Mouse (Mus musculus): ENCODE measurements around the gene Agpat2.

Gene Agpat2

GRCm38 (mm10) chr2:26574862-26575261, 29.4 kb downstream of the Agpat2 start:
- DNase-seq (ENCODE audit: low spot score) = no peak

GRCm38 (mm10) chr2:26573807-26574206, 30.4 kb downstream of the Agpat2 start:
- DNase-seq (ENCODE audit: low spot score) = no peak

GRCm38 (mm10) chr2:26573396-26573795, 30.8 kb downstream of the Agpat2 start:
- DNase-seq (ENCODE audit: low spot score) = no peak

- no peak for DNase-seq (ENCODE audit: low spot score)
These were observed 32.4 kb downstream of the Agpat2 start for GRCm38 (mm10) chr2:26571826-26572225.

GRCm38 (mm10) chr2:26571400-26571799, 32.8 kb downstream of the Agpat2 start:
- DNase-seq (ENCODE audit: low spot score) = no peak

- DNase-seq (ENCODE audit: low spot score) = peak; percentile 62
These were observed 34.2 kb downstream of the Agpat2 start for GRCm38 (mm10) chr2:26570034-26570433.

GRCm38 (mm10) chr2:26566221-26566620, 38.0 kb downstream of the Agpat2 start:
- DNase-seq (ENCODE audit: low spot score) = peak; percentile 48

GRCm38 (mm10) chr2:26561351-26562016, 42.7 kb downstream of the Agpat2 start:
- peak; percentile 84 for DNase-seq (ENCODE audit: low spot score)

- DNase-seq (ENCODE audit: low spot score) = no peak
These were observed 43.7 kb downstream of the Agpat2 start for GRCm38 (mm10) chr2:26560506-26560905.

GRCm38 (mm10) chr2:26556535-26556993, 47.7 kb downstream of the Agpat2 start:
- DNase-seq (ENCODE audit: low spot score) = no peak

- DNase-seq (ENCODE audit: low spot score) = peak; percentile 61
These were observed 49.1 kb downstream of the Agpat2 start for GRCm38 (mm10) chr2:26555076-26555475.

GRCm38 (mm10) chr2:26553904-26554303, 50.3 kb downstream of the Agpat2 start:
- DNase-seq (ENCODE audit: low spot score) = peak; percentile 18

GRCm38 (mm10) chr2:26552066-26552465, 52.2 kb downstream of the Agpat2 start:
- DNase-seq (ENCODE audit: low spot score) = no peak

- DNase-seq (ENCODE audit: low spot score) = no peak
These were observed 52.8 kb downstream of the Agpat2 start for GRCm38 (mm10) chr2:26551446-26551845.

- no peak for DNase-seq (ENCODE audit: low spot score)
These were observed 53.4 kb downstream of the Agpat2 start for GRCm38 (mm10) chr2:26550777-26551176.

- DNase-seq (ENCODE audit: low spot score) = no peak
These were observed 54.0 kb downstream of the Agpat2 start for GRCm38 (mm10) chr2:26550205-26550604.

GRCm38 (mm10) chr2:26549801-26550200, 54.4 kb downstream of the Agpat2 start:
- DNase-seq (ENCODE audit: low spot score) = peak; percentile 82

- DNase-seq (ENCODE audit: low spot score) = no peak
These were observed 56.7 kb downstream of the Agpat2 start for GRCm38 (mm10) chr2:26547481-26547880.

GRCm38 (mm10) chr2:26544265-26544664, 60.0 kb downstream of the Agpat2 start:
- peak; percentile 74 for DNase-seq (ENCODE audit: low spot score)

- DNase-seq (ENCODE audit: low spot score) = no peak
These were observed 60.4 kb downstream of the Agpat2 start for GRCm38 (mm10) chr2:26543768-26544167.

- peak; percentile 40 for DNase-seq (ENCODE audit: low spot score)
These were observed 61.1 kb downstream of the Agpat2 start for GRCm38 (mm10) chr2:26543155-26543554.

All from adipocyte (in vitro differentiated cells).